In genomic region chr11:117257266-117257665, GRCm38 (mm10) we compare ENCODE assay signal across 16 mouse cellular contexts.
"Had no signal": no experiment of that assay in that cellular context is flagged by ENCODE, and none has a peak within 500 bp of the region (broad histone marks: within the 10 kb centered on the region; RNA-seq: fewer than 3 reads in every experiment).

No protein-coding gene starts in this region.

- DNase-seq: lung, adult 2 months; lung, postnatal 14 days; lung, postnatal 36 days; right cerebral cortex, postnatal 14 days; thymus, adult 2 months; thymus, postnatal 25 days; thymus, postnatal 4 days had no signal

- H3K4me3 ChIP-seq: lung, embryonic 15.5 days; megakaryocyte, embryonic 14.5 days; midbrain, embryonic 13.5 days; midbrain, embryonic 15.5 days; neural tube, embryonic 12.5 days; stomach, embryonic 15.5 days had no signal

- ATAC-seq: lung, postnatal 0 days; midbrain, embryonic 13.5 days; midbrain, embryonic 15.5 days had no signal

- H3K27ac ChIP-seq: lung, embryonic 15.5 days; macrophage; midbrain, embryonic 13.5 days; midbrain, embryonic 15.5 days; neural tube, embryonic 12.5 days; stomach, embryonic 15.5 days; stomach, postnatal 0 days had no signal
